Mouse (Mus musculus) heart, adult 2 months (tissue): ENCODE measurements around the gene Slc8a2.

Source experiments
- CTCF ChIP-seq: fragments of 200-600 bp; IDR thresholded peaks from 2 replicates; pipeline ENCODE4 v1.8.1; 2022; ENCODE audit warnings: antibody characterized with exemption, mild to moderate bottlenecking, moderate library complexity
- EP300 ChIP-seq: fragments of 200-500 bp; IDR thresholded peaks from 2 replicates; pipeline ENCODE4 v1.6.1; 2011; ENCODE audit warnings: low read depth, low read length, control low read depth; ENCODE audit not compliant: insufficient read depth
- POLR2A ChIP-seq: fragments of 200-500 bp; IDR thresholded peaks from 2 replicates; pipeline ENCODE4 v1.6.1; 2011; ENCODE audit warnings: mild to moderate bottlenecking, low read depth, low read length, control low read depth; ENCODE audit not compliant: insufficient read depth

GRCm38 (mm10) chr7:16172141-16172581, 42.5 kb downstream of the Slc8a2 start:
- no peak for TF ChIP-seq CTCF
- no peak for TF ChIP-seq EP300
- TF ChIP-seq POLR2A, result no peak
